21 mouse cellular contexts compared by ENCODE assay signal in genomic region chr19:16087391-16087790, GRCm38 (mm10).
"Had no signal": no experiment of that assay in that cellular context is flagged by ENCODE, and none has a peak within 500 bp of the region (broad histone marks: within the 10 kb centered on the region; RNA-seq: fewer than 3 reads in every experiment).

No protein-coding gene starts in this region.

- ATAC-seq: hindbrain, postnatal 0 days; intestine, embryonic 16.5 days had no signal

- H3K27ac ChIP-seq: gastrocnemius, adult 2 months; heart, adult 2 months; heart, embryonic 13.5 days; heart, embryonic 15.5 days; hindbrain, embryonic 13.5 days; hindbrain, embryonic 15.5 days; hindbrain, postnatal 0 days; layer of hippocampus, adult 2 months; left cerebral cortex, adult 2 months; limb, embryonic 10.5 days; limb, embryonic 12.5 days had no signal

- H3K4me2 ChIP-seq: heart, embryonic 11.5 days; heart, embryonic 13.5 days; heart, embryonic 15.5 days; hindbrain, embryonic 13.5 days; hindbrain, embryonic 15.5 days; limb, embryonic 12.5 days had no signal

- H3K36me3 ChIP-seq: heart, embryonic 13.5 days; heart, embryonic 15.5 days; hindbrain, embryonic 13.5 days; hindbrain, embryonic 15.5 days; limb, embryonic 10.5 days; limb, embryonic 12.5 days had no signal

- H3K27me3 ChIP-seq: heart, embryonic 13.5 days; heart, embryonic 15.5 days; hindbrain, embryonic 13.5 days; hindbrain, embryonic 15.5 days; limb, embryonic 12.5 days had no signal

- H3K9ac ChIP-seq: heart, embryonic 13.5 days; heart, embryonic 15.5 days; hindbrain, embryonic 13.5 days; hindbrain, embryonic 15.5 days; limb, embryonic 12.5 days had no signal

- H3K4me1 ChIP-seq: heart, embryonic 13.5 days; heart, embryonic 15.5 days; hindbrain, embryonic 13.5 days; limb, embryonic 10.5 days; limb, embryonic 12.5 days had no signal

- H3K9me3 ChIP-seq: heart, embryonic 13.5 days; heart, embryonic 15.5 days; hindbrain, embryonic 13.5 days; hindbrain, embryonic 15.5 days; limb, embryonic 10.5 days; limb, embryonic 12.5 days had no signal

- DNase-seq: gastrocnemius, adult 2 months; gastrocnemius, postnatal 14 days; gastrocnemius, postnatal 36 days; heart, adult 2 months; heart, postnatal 14 days; heart, postnatal 36 days; kidney, adult 11 months; kidney, postnatal 10 days; kidney, postnatal 25 days; kidney, postnatal 4 days had no signal

- H3K4me3 ChIP-seq: gastrocnemius, adult 2 months; heart, adult 2 months; heart, embryonic 13.5 days; heart, embryonic 15.5 days; hindbrain, embryonic 13.5 days; hindbrain, embryonic 15.5 days; layer of hippocampus, adult 2 months; left cerebral cortex, adult 2 months; limb, embryonic 10.5 days; limb, embryonic 12.5 days had no signal
